Mouse (Mus musculus): ENCODE data around the gene Faf2. TPM values are rescaled to one million over a fixed set of nuclear protein-coding genes. Genes with fewer than 3 reads are reported as not detected.

Gene Faf2
- polyA plus RNA-seq, 1 experiment from 2014 or later, result 95.3 TPM

DNA sequence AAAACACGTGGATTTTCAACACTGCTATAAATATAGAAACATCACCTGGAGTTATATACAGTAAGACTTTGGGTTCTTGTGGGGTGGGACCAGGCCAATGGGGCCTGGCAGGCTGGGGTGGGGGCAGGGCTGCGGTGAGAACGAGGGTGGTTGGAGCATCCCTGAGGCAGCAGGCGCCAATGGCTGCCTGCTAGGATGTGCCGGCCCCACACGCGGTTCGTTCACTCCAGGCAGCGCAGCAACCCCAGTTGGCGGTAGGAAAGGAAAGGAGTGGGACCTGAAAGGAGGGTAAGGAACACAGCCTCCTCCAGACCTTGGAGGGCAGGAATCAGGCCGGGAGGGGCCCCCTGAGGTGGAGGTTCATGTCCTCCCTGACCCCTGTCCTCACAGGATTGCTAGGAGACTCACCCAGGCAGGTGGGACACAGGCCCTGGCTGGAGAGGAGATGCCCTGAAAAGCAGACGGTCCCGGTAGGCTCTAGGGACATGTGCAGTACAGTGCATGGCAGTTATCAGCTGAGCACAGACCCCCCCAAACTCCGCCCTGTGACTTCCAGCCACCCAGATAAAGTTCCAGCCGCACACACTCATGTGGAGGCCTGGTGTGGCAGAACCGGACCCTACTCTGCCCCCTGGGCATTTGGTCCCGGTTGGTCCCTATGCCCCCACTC lies 58.7 kb downstream of the Faf2 start:
- DNase-seq (ENCODE audit: low spot score) (no peak), ATAC-seq (replicated peaks; ENCODE audit: low FRiP score, low TSS enrichment, low read depth) (no peak)

DNA sequence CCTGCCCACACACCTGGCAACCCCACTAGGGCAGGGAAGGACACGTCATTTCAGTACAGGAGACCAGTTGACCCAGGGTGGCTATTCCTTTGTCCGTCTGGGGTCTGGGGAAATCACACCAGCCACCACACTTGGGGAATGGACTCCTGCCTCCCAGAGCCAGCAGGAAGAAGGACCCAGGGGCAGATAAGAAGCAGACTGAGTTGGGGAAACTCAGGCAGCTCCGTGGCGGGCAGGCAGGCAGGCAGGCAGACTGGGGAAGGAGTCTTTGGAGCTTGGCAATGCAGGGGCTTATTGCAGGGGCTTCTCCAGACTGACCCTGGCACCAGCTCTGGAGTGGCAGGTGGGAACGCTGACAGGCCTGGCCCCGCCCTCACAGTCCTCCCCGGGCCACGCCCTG lies 59.7 kb downstream of the Faf2 start:
- H3K36me3 ChIP-seq (ENCODE audit: control insufficient read depth, insufficient read depth, low read length), result peaks cover 59% of the 10 kb centered on the region

More for the DNA sequence above, 58.7 kb downstream of the Faf2 start:
- Histone ChIP-seq H3K4me3 (ENCODE audit: low read depth, low read length) (no peak overlapping the region), H3K27ac (ENCODE audit: low read depth) (no peak overlapping the region), H3K4me1 (replicated peaks; ENCODE audit: control insufficient read depth, insufficient read depth, low read length) (peaks cover 7% of the 10 kb centered on the region), H3K36me3 (ENCODE audit: control insufficient read depth, insufficient read depth, low read length) (peaks cover 59% of the 10 kb centered on the region), H3K9me3 (ENCODE audit: control insufficient read depth, low read length) (no peaks in the 10 kb centered on the region), H3K4me2 (ENCODE audit: low read length) (no peak overlapping the region), H3K27me3 (replicated peaks; ENCODE audit: control insufficient read depth, insufficient read depth, low read length) (no peaks in the 10 kb centered on the region), H3K9ac (ENCODE audit: low read length) (no peak overlapping the region)
- 84% methylated on average over 17 of the region's 17 CpGs for WGBS

DNA sequence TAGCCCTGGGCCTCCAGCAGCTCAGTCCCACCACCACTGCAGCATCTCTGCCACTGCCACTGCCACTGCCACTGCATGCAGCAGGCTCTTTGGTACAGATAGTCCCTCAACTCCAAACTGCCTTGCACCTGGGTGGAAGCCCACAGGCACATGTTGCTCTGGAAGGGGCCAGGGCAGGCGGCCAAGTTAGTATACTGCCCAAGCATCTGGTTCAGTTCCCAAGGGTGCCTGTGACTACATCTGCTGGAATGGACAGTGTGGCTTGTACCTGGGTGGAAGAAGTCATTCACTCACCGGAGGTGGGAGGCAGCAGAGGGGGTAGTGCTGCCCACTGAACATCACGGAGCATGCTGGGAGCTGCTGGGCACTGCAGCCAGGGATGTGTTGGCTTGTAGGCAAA lies 61.7 kb downstream of the Faf2 start:
- Histone ChIP-seq H3K36me3 (ENCODE audit: control insufficient read depth, insufficient read depth, low read length) (peaks cover 59% of the 10 kb centered on the region), H3K4me2 (ENCODE audit: low read length) (no peak overlapping the region), H3K4me1 (replicated peaks; ENCODE audit: control insufficient read depth, insufficient read depth, low read length) (peaks cover 17% of the 10 kb centered on the region), H3K9me3 (ENCODE audit: control insufficient read depth, low read length) (no peaks in the 10 kb centered on the region), H3K27ac (ENCODE audit: low read depth) (no peak overlapping the region), H3K4me3 (ENCODE audit: low read depth, low read length) (no peak overlapping the region), H3K27me3 (replicated peaks; ENCODE audit: control insufficient read depth, insufficient read depth, low read length) (no peaks in the 10 kb centered on the region), H3K9ac (ENCODE audit: low read length) (no peak overlapping the region)
- ATAC-seq (replicated peaks; ENCODE audit: low FRiP score, low TSS enrichment, low read depth) (no peak), DNase-seq (ENCODE audit: low spot score) (no peak)
- WGBS, result 90% methylated on average over 3 of the region's 3 CpGs

More for the DNA sequence above, 59.7 kb downstream of the Faf2 start:
- Histone ChIP-seq H3K9ac (ENCODE audit: low read length) (no peak overlapping the region), H3K4me3 (ENCODE audit: low read depth, low read length) (no peak overlapping the region), H3K4me2 (ENCODE audit: low read length) (no peak overlapping the region), H3K27ac (ENCODE audit: low read depth) (no peak overlapping the region), H3K4me1 (replicated peaks; ENCODE audit: control insufficient read depth, insufficient read depth, low read length) (peaks cover 17% of the 10 kb centered on the region), H3K27me3 (replicated peaks; ENCODE audit: control insufficient read depth, insufficient read depth, low read length) (no peaks in the 10 kb centered on the region), H3K9me3 (ENCODE audit: control insufficient read depth, low read length) (no peaks in the 10 kb centered on the region)
- 77% methylated on average over 8 of the region's 8 CpGs for WGBS
- DNase-seq (ENCODE audit: low spot score) (no peak), ATAC-seq (replicated peaks; ENCODE audit: low FRiP score, low TSS enrichment, low read depth) (no peak)

DNA sequence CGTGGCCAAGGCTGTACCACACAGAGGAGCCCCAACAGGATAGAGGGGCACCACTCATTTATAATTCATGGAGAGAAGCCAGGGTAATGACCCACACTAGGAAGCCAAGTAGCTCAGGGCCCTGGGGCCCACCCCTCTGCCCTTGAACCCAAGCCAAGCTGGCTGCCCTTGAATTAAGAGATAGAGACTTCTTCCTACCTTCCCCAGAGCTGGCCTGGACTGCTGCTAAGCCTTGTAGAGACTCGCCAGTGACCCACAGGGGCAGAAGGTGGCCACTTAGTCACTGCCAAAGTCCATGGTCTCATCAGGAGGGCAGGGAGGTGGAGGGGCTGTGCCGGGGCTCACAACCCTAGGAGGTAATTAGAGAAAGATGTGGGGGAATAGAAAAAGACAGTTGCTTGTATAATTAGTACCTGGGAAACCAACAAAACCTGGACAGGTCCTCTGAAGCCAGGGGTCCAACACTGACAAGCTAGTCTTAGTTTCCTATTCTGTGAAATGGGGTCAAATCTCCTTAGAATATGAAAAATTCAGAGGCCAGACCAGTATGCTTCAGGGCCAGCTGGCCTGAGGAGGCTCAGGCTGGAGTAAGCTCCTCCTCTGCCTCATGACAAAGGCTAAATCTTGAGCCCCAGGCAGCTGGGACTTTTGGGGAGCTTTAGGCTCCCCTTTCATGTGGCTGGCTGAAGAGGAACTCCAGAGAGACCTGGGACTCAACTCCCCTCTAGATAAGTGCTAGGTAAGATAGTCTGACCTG lies 62.7 kb downstream of the Faf2 start:
- H3K4me2 ChIP-seq (ENCODE audit: low read length), result 0 out of 2 replicates have a peak overlapping the region, but pooled peaks have one; percentile 57
- H3K9ac ChIP-seq (ENCODE audit: low read length), result no peak overlapping the region

DNA sequence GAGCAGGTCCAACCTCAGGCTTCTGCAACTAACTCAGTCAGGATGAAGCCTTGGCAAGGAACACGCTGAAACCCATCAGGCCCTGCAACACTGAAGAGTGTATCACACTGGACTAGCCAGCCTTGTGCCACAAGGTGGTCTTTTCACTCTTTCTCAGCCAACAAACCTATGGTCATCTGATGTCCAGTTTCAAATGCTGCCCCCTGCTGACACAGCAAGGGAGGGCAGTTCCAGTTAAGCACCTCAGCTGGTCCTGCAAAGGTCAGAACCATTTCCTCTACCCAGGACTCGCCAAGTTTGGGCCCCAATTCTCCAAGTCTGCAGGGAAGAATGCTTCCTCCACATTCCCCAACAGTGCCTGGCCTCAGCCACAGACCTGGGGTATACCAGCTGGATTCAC lies 63.6 kb downstream of the Faf2 start:
- peak overlapping the region; percentile 57 for H3K4me2 ChIP-seq (ENCODE audit: low read length)
- ATAC-seq (replicated peaks; ENCODE audit: low FRiP score, low TSS enrichment, low read depth) (no peak), DNase-seq (ENCODE audit: low spot score) (no peak)
- no peak overlapping the region for H3K27ac ChIP-seq (ENCODE audit: low read depth)
- no peak overlapping the region for H3K9ac ChIP-seq (ENCODE audit: low read length)
- 37% methylated on average over 2 of the region's 2 CpGs for WGBS
- H3K4me1 ChIP-seq (replicated peaks; ENCODE audit: control insufficient read depth, insufficient read depth, low read length), result peaks cover 19% of the 10 kb centered on the region
- H3K36me3 ChIP-seq (ENCODE audit: control insufficient read depth, insufficient read depth, low read length), result peaks cover 42% of the 10 kb centered on the region
- peak overlapping the region; percentile 89 for H3K4me3 ChIP-seq (ENCODE audit: low read depth, low read length)
- no peaks in the 10 kb centered on the region for H3K27me3 ChIP-seq (replicated peaks; ENCODE audit: control insufficient read depth, insufficient read depth, low read length)
- H3K9me3 ChIP-seq (ENCODE audit: control insufficient read depth, low read length), result no peaks in the 10 kb centered on the region

More for the DNA sequence above, 62.7 kb downstream of the Faf2 start:
- Histone ChIP-seq H3K27ac (ENCODE audit: low read depth) (no peak overlapping the region), H3K9me3 (ENCODE audit: control insufficient read depth, low read length) (no peaks in the 10 kb centered on the region), H3K27me3 (replicated peaks; ENCODE audit: control insufficient read depth, insufficient read depth, low read length) (no peaks in the 10 kb centered on the region), H3K36me3 (ENCODE audit: control insufficient read depth, insufficient read depth, low read length) (peaks cover 50% of the 10 kb centered on the region), H3K4me3 (ENCODE audit: low read depth, low read length) (0 out of 2 replicates have a peak overlapping the region, but pooled peaks have one; percentile 89), H3K4me1 (replicated peaks; ENCODE audit: control insufficient read depth, insufficient read depth, low read length) (peaks cover 19% of the 10 kb centered on the region)
- ATAC-seq (replicated peaks; ENCODE audit: low FRiP score, low TSS enrichment, low read depth), result no peak
- 69% methylated on average over 3 of the region's 3 CpGs for WGBS
- no peak for DNase-seq (ENCODE audit: low spot score)

DNA sequence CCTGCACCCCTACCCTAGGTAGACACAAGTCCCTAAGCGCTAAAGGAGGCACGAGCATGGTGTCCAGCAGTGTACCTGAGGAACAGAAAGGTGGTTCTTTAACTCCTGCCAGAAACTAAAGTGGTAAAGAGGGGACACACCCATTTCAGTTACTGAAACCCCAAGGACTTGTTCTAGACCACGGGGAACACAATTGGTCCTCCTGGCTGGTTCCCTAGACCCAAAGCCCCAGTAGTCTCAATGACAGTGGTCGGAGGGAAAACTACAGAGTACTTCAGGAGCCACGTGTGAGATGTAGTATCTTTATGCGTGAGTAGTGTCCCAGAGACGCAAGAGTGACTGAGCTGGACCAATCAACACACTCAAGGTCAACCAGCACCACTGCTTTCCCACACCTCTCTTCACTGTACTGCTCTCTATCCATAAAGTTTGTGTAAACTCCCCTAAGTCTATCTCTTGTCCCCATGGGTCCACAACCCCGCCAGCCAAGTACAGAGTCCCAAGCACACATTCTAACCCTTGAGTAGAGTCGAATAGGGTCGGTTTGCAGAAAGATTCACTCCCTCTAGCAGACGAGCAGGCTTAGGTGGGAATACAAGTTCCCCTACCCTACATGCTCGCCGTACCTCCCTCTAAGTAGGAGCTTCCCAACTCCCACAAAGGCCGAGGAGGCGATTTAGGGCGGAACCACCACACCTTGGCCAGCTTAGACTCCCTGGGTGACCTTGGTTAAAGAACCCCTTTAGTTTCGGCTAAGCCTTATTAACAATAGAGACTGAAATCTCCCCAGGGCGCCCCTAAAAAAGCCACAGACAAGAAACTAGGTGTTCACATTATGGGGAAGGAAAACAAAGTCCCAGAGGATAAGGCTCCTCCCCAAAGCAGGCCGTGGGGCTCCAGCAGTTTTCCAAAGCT lies 64.8 kb downstream of the Faf2 start:
- peak overlapping the region; percentile 88 for H3K9ac ChIP-seq (ENCODE audit: low read length)
- peak overlapping the region; percentile 89 for H3K4me3 ChIP-seq (ENCODE audit: low read depth, low read length)
- ATAC-seq (replicated peaks; ENCODE audit: low FRiP score, low TSS enrichment, low read depth), result no peak
- no peaks in the 10 kb centered on the region for H3K9me3 ChIP-seq (ENCODE audit: control insufficient read depth, low read length)
- H3K27me3 ChIP-seq (replicated peaks; ENCODE audit: control insufficient read depth, insufficient read depth, low read length), result no peaks in the 10 kb centered on the region
- peaks cover 23% of the 10 kb centered on the region for H3K4me1 ChIP-seq (replicated peaks; ENCODE audit: control insufficient read depth, insufficient read depth, low read length)
- peak overlapping the region; percentile 57 for H3K4me2 ChIP-seq (ENCODE audit: low read length)
- peak overlapping the region; percentile 98 for H3K27ac ChIP-seq (ENCODE audit: low read depth)
- peaks cover 30% of the 10 kb centered on the region for H3K36me3 ChIP-seq (ENCODE audit: control insufficient read depth, insufficient read depth, low read length)
- WGBS, result 4% methylated on average over 19 of the region's 19 CpGs
- peak; percentile 68 for DNase-seq (ENCODE audit: low spot score)

DNA sequence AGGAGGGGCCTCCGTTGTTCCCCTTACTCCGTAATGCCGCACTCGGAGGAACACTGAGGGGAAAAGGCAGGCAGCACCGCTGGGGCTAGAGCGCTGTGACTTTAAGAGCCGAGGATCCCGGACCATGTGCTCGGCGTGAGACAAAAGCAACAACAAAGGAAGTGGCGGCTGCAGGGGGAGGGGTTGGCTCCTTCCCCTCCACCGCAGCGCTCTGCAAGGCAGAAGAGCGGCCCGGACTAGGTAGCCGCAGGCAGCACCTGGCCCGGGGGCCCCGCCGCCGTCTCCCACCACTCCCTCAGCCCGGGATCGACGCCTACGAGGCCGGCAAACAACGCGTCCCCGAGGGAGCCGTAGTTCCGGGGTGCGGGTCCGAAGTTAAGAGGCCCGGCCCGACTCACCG lies 65.5 kb downstream of the Faf2 start:
- Histone ChIP-seq H3K4me2 (ENCODE audit: low read length) (peak overlapping the region; percentile 57), H3K27me3 (replicated peaks; ENCODE audit: control insufficient read depth, insufficient read depth, low read length) (no peaks in the 10 kb centered on the region), H3K36me3 (ENCODE audit: control insufficient read depth, insufficient read depth, low read length) (peaks cover 23% of the 10 kb centered on the region)

More for the DNA sequence above, 65.5 kb downstream of the Faf2 start:
- ATAC-seq (replicated peaks; ENCODE audit: low FRiP score, low TSS enrichment, low read depth), result peak; percentile 61
- H3K9ac ChIP-seq (ENCODE audit: low read length), result peak overlapping the region; percentile 88
- peak overlapping the region; percentile 89 for H3K4me3 ChIP-seq (ENCODE audit: low read depth, low read length)
- peak; percentile 89 for DNase-seq (ENCODE audit: low spot score)
- under 1% methylated on average over 34 of the region's 35 CpGs for WGBS
- H3K9me3 ChIP-seq (ENCODE audit: control insufficient read depth, low read length), result no peaks in the 10 kb centered on the region
- peaks cover 29% of the 10 kb centered on the region for H3K4me1 ChIP-seq (replicated peaks; ENCODE audit: control insufficient read depth, insufficient read depth, low read length)
- peak overlapping the region; percentile 98 for H3K27ac ChIP-seq (ENCODE audit: low read depth)
